Mouse (Mus musculus) myocyte (in vitro differentiated cells): Measurements from ENCODE around the gene Fstl1.

Experiments
- E2F4 ChIP-seq: IDR thresholded peaks from one replicate; pipeline ENCODE4 v1.6.1; 2011; ENCODE audit warnings: mild to moderate bottlenecking, control low read depth, moderate library complexity; ENCODE audit not compliant: insufficient read depth
- MYOG ChIP-seq, 3 experiments: IDR thresholded peaks; one replicate each; pipeline ENCODE4 v1.6.1; 2011; ENCODE audit warnings: control low read depth in 2 of 3, low read depth in 2 of 3, mild to moderate bottlenecking in 2 of 3; ENCODE audit not compliant: insufficient read length in 2 of 3, control insufficient read depth in 1 of 3, insufficient read depth in 1 of 3
- POLR2A ChIP-seq: IDR thresholded peaks from one replicate; pipeline ENCODE4 v1.6.1; 2011; ENCODE audit warnings: low read depth, mild to moderate bottlenecking, control low read depth, moderate library complexity; ENCODE audit not compliant: insufficient read length
- USF1 ChIP-seq: IDR thresholded peaks from one replicate; pipeline ENCODE4 v1.6.1; 2011; ENCODE audit warnings: low read depth, mild to moderate bottlenecking, control low read depth, moderate library complexity

GRCm38 (mm10) chr16:37790781-37791175 lies 14.1 kb downstream of the Fstl1 start:
- no peak for TF ChIP-seq POLR2A
- TF ChIP-seq USF1 = no peak
- TF ChIP-seq MYOG (IDR thresholded peaks at IDR 0.05; ENCODE audit: control insufficient read depth in 1 of 3, insufficient read depth in 1 of 3, insufficient read length in 2 of 3, low read depth in 2 of 3) = no peak
- TF ChIP-seq E2F4 = no peak
